Mouse (Mus musculus) myocyte (in vitro differentiated cells): ENCODE results near the gene Ptcd3.

Source experiments
- CEBPB ChIP-seq: IDR thresholded peaks from 2 replicates; pipeline ENCODE4 v1.6.1; 2011; ENCODE audit warnings: mild to moderate bottlenecking, moderate library complexity; ENCODE audit not compliant: poor library complexity, insufficient read depth, severe bottlenecking
- E2F4 ChIP-seq: IDR thresholded peaks from one replicate; pipeline ENCODE4 v1.6.1; 2011; ENCODE audit warnings: mild to moderate bottlenecking, control low read depth, moderate library complexity; ENCODE audit not compliant: insufficient read depth
- MAX ChIP-seq: IDR thresholded peaks from one replicate; pipeline ENCODE4 v1.6.1; 2011; ENCODE audit warnings: low read depth, mild to moderate bottlenecking, control low read depth
- MYOD1 ChIP-seq, 3 experiments: IDR thresholded peaks; one replicate each; pipeline ENCODE4 v1.6.1; 2011; ENCODE audit warnings: control low read depth in 2 of 3, low read depth in 2 of 3, mild to moderate bottlenecking in 2 of 3, moderate library complexity in 1 of 3; ENCODE audit not compliant: insufficient read length in 2 of 3, control insufficient read depth in 1 of 3
- MYOG ChIP-seq, 3 experiments: IDR thresholded peaks; one replicate each; pipeline ENCODE4 v1.6.1; 2011; ENCODE audit warnings: control low read depth in 2 of 3, low read depth in 2 of 3, mild to moderate bottlenecking in 2 of 3; ENCODE audit not compliant: insufficient read length in 2 of 3, control insufficient read depth in 1 of 3, insufficient read depth in 1 of 3
- POLR2A ChIP-seq: IDR thresholded peaks from one replicate; pipeline ENCODE4 v1.6.1; 2011; ENCODE audit warnings: low read depth, mild to moderate bottlenecking, control low read depth, moderate library complexity; ENCODE audit not compliant: insufficient read length
- POLR2AphosphoS2 ChIP-seq: IDR thresholded peaks from one replicate; pipeline ENCODE4 v1.6.1; 2011; ENCODE audit warnings: low read depth, control low read depth; ENCODE audit not compliant: insufficient read length
- REST ChIP-seq: IDR thresholded peaks from one replicate; pipeline ENCODE4 v1.6.1; 2011; ENCODE audit warnings: mild to moderate bottlenecking, control low read depth, moderate library complexity; ENCODE audit not compliant: insufficient read depth, insufficient read length
- TCF12 ChIP-seq: IDR thresholded peaks from one replicate; pipeline ENCODE4 v1.6.1; 2011; ENCODE audit warnings: mild to moderate bottlenecking, control low read depth; ENCODE audit not compliant: poor library complexity, insufficient read depth, severe bottlenecking
- USF1 ChIP-seq: IDR thresholded peaks from one replicate; pipeline ENCODE4 v1.6.1; 2011; ENCODE audit warnings: low read depth, mild to moderate bottlenecking, control low read depth, moderate library complexity

- TF ChIP-seq MYOG (IDR thresholded peaks at IDR 0.05; ENCODE audit: control insufficient read depth in 1 of 3, insufficient read depth in 1 of 3, insufficient read length in 2 of 3, low read depth in 2 of 3) (peak in 2 of 3 experiments; percentile 32 to 85), USF1 (no peak), E2F4 (no peak), POLR2A (no peak), POLR2AphosphoS2 (no peak), MYOD1 (IDR thresholded peaks at IDR 0.05; ENCODE audit: control insufficient read depth in 1 of 3, insufficient read length in 2 of 3, low read depth in 2 of 3) (peak; percentile 42 to 86 (median 82)), REST (no peak), MAX (no peak), TCF12 (peak; percentile 36), CEBPB (0 out of 2 replicates have a peak, but pooled peaks have one; percentile 10)
Observed at GRCm38 (mm10) chr6:71934081-71934556, 25.6 kb upstream of the Ptcd3 start.
